Mouse (Mus musculus) forebrain, embryonic 10.5 days (tissue): Measurements from ENCODE around the gene Tpcn1. TPM values are rescaled to one million over a fixed set of nuclear protein-coding genes. Genes with fewer than 3 reads are reported as not detected.

Experiments used
- DNase-seq: peaks from one replicate; pipeline ENCODE4 v3.0.0-alpha.2; 2017; ENCODE audit warnings: low spot score; ENCODE audit errors: extremely low spot score
- H3K27ac ChIP-seq: fragments of 300-500 bp; sonication (generic); 2 replicates; pipeline ENCODE4 v1.5.1; 2016; ENCODE audit warnings: mild to moderate bottlenecking
- H3K27me3 ChIP-seq: fragments of 300-500 bp; sonication (generic); 2 replicates; pipeline ENCODE4 v1.6.1; 2016; ENCODE audit warnings: mild to moderate bottlenecking; ENCODE audit not compliant: poor library complexity, severe bottlenecking
- H3K36me3 ChIP-seq: fragments of 300-500 bp; sonication (generic); replicated peaks from 2 replicates; pipeline ENCODE4 v1.6.1; 2016; ENCODE audit warnings: mild to moderate bottlenecking, moderate library complexity
- H3K4me1 ChIP-seq: fragments of 300-500 bp; sonication (generic); 2 replicates; pipeline ENCODE4 v1.6.1; 2016
- H3K4me3 ChIP-seq: fragments of 300-500 bp; sonication (generic); 2 replicates; pipeline ENCODE4 v1.5.1; 2016; ENCODE audit warnings: mild to moderate bottlenecking, moderate library complexity
- H3K9me3 ChIP-seq: fragments of 300-500 bp; sonication (generic); 2 replicates; pipeline ENCODE4 v1.6.1; 2016; ENCODE audit warnings: mild to moderate bottlenecking, moderate library complexity
- WGBS: fragments of 180-500 bp; shearing (Covaris S2); methylation state at CpG from one replicate; pipeline ENCODE4 v1.1.7; 2016; 5-methylcytosine and 5-hydroxymethylcytosine counted together
- polyA plus RNA-seq: library from polyadenylated mRNA; unstranded; fragments of >200 nt; fragmentation: Nextera tagmentation; extraction: Ambion mirVana; gene quantifications from 2 replicates; pipeline ENCODE4 v1.2.1, GENCODE M21; 2016

Gene Tpcn1
- polyA plus RNA-seq, 1 experiment from 2014 or later: 11.7 TPM

DNA sequence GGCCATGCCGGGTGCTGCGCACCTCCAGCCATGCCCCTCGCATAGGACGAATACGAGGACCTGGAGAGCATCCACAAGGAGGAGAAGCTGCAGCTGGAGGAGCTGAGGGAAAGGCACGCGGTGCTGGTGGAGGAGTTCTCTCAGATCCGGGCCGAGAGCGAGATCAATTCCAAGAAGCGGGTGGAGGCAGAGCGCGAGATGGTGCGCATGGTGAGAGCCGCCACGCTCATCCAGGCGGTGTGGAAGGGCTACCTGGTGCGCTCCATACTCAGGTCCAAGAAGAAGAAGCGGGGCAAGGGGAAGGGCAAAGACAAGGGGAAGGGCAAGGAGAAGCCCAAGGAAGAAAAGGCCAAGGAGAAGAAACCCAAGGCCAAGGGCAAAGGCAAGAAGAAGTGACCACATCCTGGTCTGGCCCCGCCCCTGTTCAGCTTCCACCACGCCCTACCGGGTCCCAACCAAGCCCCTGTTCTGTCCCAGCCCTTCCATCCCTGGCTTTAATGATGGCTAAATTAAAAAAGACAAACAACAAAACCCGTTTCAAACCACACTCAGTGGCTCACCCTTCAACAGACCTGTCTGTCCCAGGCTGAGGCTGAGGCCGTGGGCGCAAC lies 18.2 kb upstream of the Tpcn1 start:
- DNase-seq: no peak
- H3K9me3 ChIP-seq: no peaks in the 10 kb centered on the region
- peaks cover 27% of the 10 kb centered on the region for H3K36me3 ChIP-seq
- H3K4me1 ChIP-seq: peaks cover 32% of the 10 kb centered on the region
- H3K4me3 ChIP-seq: no peak overlapping the region
- H3K27ac ChIP-seq: 0 out of 2 replicates have a peak overlapping the region, but pooled peaks have one; percentile 30
- peaks cover 7% of the 10 kb centered on the region; the same call in 1 of the 2 replicates for H3K27me3 ChIP-seq
- 71% methylated on average over 25 of the region's 25 CpGs for WGBS

- H3K36me3 ChIP-seq: peaks cover 30% of the 10 kb centered on the region
- H3K27me3 ChIP-seq: peaks cover 7% of the 10 kb centered on the region; the same call in 1 of the 2 replicates
- H3K4me1 ChIP-seq: peaks cover 30% of the 10 kb centered on the region
- H3K4me3 ChIP-seq: peak overlapping the region; percentile 51
- peak; percentile 92 for DNase-seq
- no peaks in the 10 kb centered on the region for H3K9me3 ChIP-seq
- WGBS: 6% methylated on average over 8 of the region's 8 CpGs
- peak overlapping the region; percentile 81 for H3K27ac ChIP-seq
Measured at GRCm38 (mm10) chr5:120605688-120606087, 17.2 kb upstream of the Tpcn1 start.

DNA sequence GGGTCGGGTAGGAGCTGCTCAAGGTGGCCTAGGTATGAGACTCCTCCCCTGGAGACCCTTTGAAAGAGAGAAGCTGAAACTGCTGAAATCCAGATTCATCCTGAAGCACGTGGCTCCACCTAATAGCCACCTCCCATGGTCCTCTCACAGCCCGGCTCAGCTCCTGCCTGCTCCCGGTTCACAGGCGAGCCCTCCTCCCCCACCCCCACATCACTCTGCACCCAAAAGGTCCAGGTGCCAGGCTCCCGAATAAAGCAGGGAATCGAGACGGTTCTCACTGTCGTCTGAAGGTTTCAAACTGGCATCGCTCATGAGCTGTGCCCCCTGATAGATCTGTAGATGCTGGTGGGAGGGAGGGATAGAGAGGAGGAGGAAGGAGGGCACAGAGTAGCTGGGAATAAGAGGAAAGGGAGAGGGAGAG lies 16.8 kb upstream of the Tpcn1 start:
- peak overlapping the region; percentile 81 for H3K27ac ChIP-seq
- 7% methylated on average over 10 of the region's 10 CpGs for WGBS
- H3K27me3 ChIP-seq: peaks cover 7% of the 10 kb centered on the region; the same call in 1 of the 2 replicates
- peaks cover 30% of the 10 kb centered on the region for H3K36me3 ChIP-seq
- H3K4me3 ChIP-seq: peak overlapping the region; percentile 51
- DNase-seq: no peak
- no peaks in the 10 kb centered on the region for H3K9me3 ChIP-seq
- H3K4me1 ChIP-seq: peaks cover 30% of the 10 kb centered on the region

DNA sequence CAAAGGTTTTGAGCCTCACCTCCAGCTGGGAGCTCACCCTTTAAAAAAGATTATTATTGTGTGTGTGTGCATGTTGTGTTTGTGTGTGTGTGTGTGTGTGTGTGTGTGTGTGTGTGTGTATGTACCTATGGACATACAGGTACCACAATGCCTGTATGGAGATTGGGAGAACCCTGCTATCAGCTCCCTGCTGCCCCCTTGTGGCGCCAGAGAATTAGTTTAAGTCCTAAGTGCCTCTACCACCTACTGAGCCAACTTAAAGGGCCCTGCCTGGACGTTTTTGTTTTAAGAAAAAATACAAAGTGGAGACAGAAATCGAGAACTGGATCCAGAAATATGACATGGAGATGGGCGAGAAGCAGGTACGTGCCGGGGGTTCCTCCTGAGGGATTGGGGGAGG lies 16.4 kb upstream of the Tpcn1 start:
- H3K4me1 ChIP-seq: peaks cover 30% of the 10 kb centered on the region
- peaks cover 27% of the 10 kb centered on the region for H3K36me3 ChIP-seq
- peak overlapping the region; percentile 51 for H3K4me3 ChIP-seq
- peak; percentile 80 for DNase-seq
- no peaks in the 10 kb centered on the region for H3K9me3 ChIP-seq
- WGBS: 0% methylated on average over 6 of the region's 6 CpGs
- peaks cover 7% of the 10 kb centered on the region; the same call in 1 of the 2 replicates for H3K27me3 ChIP-seq
- peak overlapping the region; percentile 81 for H3K27ac ChIP-seq

- Histone ChIP-seq H3K9me3 (no peaks in the 10 kb centered on the region), H3K27me3 (peaks cover 7% of the 10 kb centered on the region; the same call in 1 of the 2 replicates), H3K4me1 (peaks cover 30% of the 10 kb centered on the region), H3K27ac (no peak overlapping the region), H3K4me3 (no peak overlapping the region), H3K36me3 (peaks cover 14% of the 10 kb centered on the region)
- no peak for DNase-seq
- 57% methylated on average over 7 of the region's 7 CpGs for WGBS
Measured at GRCm38 (mm10) chr5:120603515-120603914, 15.0 kb upstream of the Tpcn1 start.

- H3K27ac ChIP-seq: peak overlapping the region; percentile 51; the same call in 1 of the 2 replicates
- H3K36me3 ChIP-seq: 0 out of 2 replicates have a peak, but pooled peaks cover 5% of the 10 kb centered on the region
- peaks cover 30% of the 10 kb centered on the region for H3K4me1 ChIP-seq
- H3K27me3 ChIP-seq: peaks cover 7% of the 10 kb centered on the region; the same call in 1 of the 2 replicates
- WGBS: 93% methylated on average over 12 of the region's 12 CpGs
- DNase-seq: no peak
- H3K9me3 ChIP-seq: no peaks in the 10 kb centered on the region
- H3K4me3 ChIP-seq: no peak overlapping the region
Measured at GRCm38 (mm10) chr5:120602210-120602609, 13.7 kb upstream of the Tpcn1 start.

- peaks cover 30% of the 10 kb centered on the region for H3K4me1 ChIP-seq
- H3K9me3 ChIP-seq: no peaks in the 10 kb centered on the region
- H3K27ac ChIP-seq: peak overlapping the region; percentile 69
- no peak overlapping the region for H3K4me3 ChIP-seq
- 0 out of 2 replicates have a peak, but pooled peaks cover under 1% of the 10 kb centered on the region for H3K27me3 ChIP-seq
- WGBS: 62% methylated on average over 11 of the region's 11 CpGs
- 0 out of 2 replicates have a peak, but pooled peaks cover 3% of the 10 kb centered on the region for H3K36me3 ChIP-seq
- DNase-seq: peak; percentile 41
Measured at GRCm38 (mm10) chr5:120600946-120601668, 12.6 kb upstream of the Tpcn1 start.

DNA sequence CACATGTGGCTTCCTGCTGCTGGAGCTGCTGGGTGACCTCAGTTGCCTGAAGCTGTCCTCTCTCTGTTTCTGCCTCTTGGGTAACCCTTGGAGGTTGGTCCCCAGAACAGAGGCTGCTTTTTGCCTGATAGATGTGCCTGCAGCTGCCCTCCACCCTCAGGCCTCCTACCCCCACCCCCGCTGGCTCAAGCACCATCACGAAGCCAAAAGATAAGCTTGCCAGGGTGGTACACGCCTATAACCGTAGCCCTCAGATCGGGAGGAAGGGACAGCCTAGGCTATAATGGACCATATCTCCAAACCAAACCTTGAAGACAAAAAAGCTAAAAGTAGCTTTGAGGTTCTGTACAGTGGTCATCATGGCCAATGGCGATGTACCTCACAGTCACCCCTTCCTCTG lies 11.2 kb upstream of the Tpcn1 start:
- Histone ChIP-seq H3K36me3 (0 out of 2 replicates have a peak, but pooled peaks cover 3% of the 10 kb centered on the region), H3K27ac (no peak overlapping the region), H3K4me3 (no peak overlapping the region), H3K27me3 (no peaks in the 10 kb centered on the region), H3K9me3 (no peaks in the 10 kb centered on the region), H3K4me1 (peaks cover 27% of the 10 kb centered on the region)
- 93% methylated on average over 6 of the region's 6 CpGs for WGBS
- no peak for DNase-seq

DNA sequence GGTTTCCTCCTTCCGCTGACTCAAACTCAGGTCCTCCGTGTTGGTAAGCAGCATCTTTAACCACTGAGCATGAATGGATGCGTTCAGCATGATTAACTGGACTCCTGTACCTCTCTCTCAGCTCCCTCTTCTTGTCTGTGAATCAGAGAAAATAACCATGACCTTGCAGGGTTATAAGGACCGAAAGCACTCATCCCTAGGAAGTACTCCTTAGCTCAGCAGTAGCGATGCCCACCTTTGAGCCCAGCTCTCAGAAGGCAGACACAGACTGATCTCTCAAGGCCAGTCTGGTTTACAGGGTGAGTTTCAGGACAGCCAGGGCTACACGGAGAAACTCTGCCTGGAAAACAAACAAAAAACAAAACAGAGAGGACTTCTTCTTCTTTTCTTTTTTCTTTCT lies 6.0 kb upstream of the Tpcn1 start:
- H3K9me3 ChIP-seq: 0 out of 2 replicates have a peak, but pooled peaks cover 3% of the 10 kb centered on the region
- H3K36me3 ChIP-seq: no peaks in the 10 kb centered on the region
- WGBS: 86% methylated on average over 6 of the region's 6 CpGs
- no peak overlapping the region for H3K27ac ChIP-seq
- no peak overlapping the region for H3K4me3 ChIP-seq
- no peaks in the 10 kb centered on the region for H3K27me3 ChIP-seq
- peaks cover 7% of the 10 kb centered on the region for H3K4me1 ChIP-seq
- DNase-seq: no peak

DNA sequence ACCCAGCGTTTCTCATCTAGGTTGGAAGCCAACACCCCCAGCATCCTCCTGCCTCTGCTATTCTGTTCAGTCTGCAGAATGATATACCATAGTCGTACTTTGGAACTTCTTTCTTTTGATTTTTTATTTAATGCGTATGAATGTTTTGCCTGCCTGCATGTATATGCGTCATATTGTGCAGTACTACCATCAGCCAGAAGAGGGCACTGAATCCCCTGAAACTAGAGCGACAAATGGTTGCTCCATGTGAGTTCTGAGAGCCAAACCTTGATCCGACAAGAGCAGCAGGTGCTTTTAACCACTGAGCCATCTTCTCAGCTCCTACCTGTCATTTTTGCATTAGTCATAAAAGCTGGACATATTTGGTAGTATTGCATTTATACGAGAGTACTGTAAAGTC lies 3.7 kb upstream of the Tpcn1 start:
- 75% methylated on average over 7 of the region's 7 CpGs for WGBS
- Histone ChIP-seq H3K4me1 (peaks cover 27% of the 10 kb centered on the region), H3K27me3 (peaks cover 5% of the 10 kb centered on the region; the same call in 1 of the 2 replicates), H3K36me3 (no peaks in the 10 kb centered on the region), H3K9me3 (0 out of 2 replicates have a peak, but pooled peaks cover 3% of the 10 kb centered on the region), H3K27ac (no peak overlapping the region), H3K4me3 (no peak overlapping the region)
- DNase-seq: no peak

DNA sequence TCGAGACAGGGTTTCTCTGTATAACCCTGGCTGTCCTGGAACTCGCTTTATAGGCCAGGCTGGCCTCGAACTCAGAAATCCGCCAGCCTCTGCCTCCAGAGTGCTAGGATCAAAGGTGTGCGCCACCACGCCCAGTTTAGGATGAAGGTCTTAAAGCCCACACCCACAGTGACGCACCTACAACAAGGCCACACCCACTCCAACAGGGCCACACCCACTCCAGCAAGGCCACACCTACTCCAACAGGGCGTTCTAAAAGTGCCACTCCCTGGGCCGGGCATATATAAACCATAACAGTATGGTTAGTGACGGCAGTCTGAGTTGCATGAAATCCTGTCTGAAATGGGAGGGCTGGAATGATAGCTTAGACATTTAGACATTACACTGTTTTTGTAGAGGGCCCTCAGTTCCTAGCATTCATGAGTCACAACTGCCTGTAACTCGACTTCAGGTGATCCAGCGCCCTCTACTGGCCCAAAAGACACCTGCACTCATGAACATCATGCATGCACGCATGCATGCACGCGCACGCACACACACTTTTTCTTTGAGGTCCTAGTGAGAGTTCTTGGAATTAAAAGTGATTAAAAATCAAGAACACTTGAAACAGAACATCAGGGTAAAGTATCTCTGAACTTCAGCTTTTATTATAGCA lies 2.0 kb upstream of the Tpcn1 start:
- peaks cover 6% of the 10 kb centered on the region; the same call in 1 of the 2 replicates for H3K27me3 ChIP-seq
- no peaks in the 10 kb centered on the region for H3K36me3 ChIP-seq
- no peak overlapping the region for H3K27ac ChIP-seq
- H3K9me3 ChIP-seq: 0 out of 2 replicates have a peak, but pooled peaks cover 3% of the 10 kb centered on the region
- no peak overlapping the region for H3K4me3 ChIP-seq
- WGBS: 76% methylated on average over 16 of the region's 16 CpGs
- DNase-seq: no peak
- H3K4me1 ChIP-seq: peaks cover 34% of the 10 kb centered on the region

DNA sequence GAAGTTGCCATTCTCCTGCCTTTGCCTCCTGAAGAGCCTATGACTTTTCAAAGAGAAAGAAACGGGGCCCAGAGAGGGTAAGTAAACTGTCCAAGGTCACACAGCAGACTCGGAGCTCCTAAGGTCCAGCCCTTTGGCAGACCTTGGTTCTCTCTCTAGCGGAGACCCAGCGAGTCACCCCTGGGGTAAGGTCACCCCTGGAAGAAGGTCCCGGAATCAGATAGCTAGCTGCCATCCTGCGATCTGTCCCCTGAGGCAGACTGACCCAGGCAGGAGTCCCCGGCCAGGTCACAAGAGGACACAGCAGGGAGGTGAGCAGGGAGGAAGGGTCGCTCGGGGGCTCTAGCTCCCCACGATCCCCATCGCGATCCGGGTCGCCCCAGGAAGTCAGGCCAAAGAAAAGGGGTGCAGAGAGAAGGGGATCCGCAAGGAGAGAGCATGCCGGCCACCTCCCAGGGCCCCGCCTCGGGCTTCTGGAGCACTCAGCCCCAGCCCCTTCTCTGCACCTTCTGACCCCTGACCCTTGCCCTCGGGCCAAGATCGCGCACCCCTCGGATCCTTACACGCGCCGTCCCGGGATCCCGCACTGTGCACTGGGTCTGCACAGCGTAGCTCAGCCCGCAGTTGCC lies 419 bp downstream of the Tpcn1 start:
- Histone ChIP-seq H3K36me3 (peaks cover 20% of the 10 kb centered on the region), H3K9me3 (0 out of 2 replicates have a peak, but pooled peaks cover 3% of the 10 kb centered on the region), H3K27me3 (peaks cover 6% of the 10 kb centered on the region; the same call in 1 of the 2 replicates), H3K4me3 (peak overlapping the region; percentile 81), H3K4me1 (peaks cover 44% of the 10 kb centered on the region), H3K27ac (peak overlapping the region; percentile 89)
- peak; percentile 31 for DNase-seq
- 2% methylated on average over 28 of the region's 29 CpGs for WGBS
